Mouse (Mus musculus): ENCODE results near the gene Rfx4.

DNA sequence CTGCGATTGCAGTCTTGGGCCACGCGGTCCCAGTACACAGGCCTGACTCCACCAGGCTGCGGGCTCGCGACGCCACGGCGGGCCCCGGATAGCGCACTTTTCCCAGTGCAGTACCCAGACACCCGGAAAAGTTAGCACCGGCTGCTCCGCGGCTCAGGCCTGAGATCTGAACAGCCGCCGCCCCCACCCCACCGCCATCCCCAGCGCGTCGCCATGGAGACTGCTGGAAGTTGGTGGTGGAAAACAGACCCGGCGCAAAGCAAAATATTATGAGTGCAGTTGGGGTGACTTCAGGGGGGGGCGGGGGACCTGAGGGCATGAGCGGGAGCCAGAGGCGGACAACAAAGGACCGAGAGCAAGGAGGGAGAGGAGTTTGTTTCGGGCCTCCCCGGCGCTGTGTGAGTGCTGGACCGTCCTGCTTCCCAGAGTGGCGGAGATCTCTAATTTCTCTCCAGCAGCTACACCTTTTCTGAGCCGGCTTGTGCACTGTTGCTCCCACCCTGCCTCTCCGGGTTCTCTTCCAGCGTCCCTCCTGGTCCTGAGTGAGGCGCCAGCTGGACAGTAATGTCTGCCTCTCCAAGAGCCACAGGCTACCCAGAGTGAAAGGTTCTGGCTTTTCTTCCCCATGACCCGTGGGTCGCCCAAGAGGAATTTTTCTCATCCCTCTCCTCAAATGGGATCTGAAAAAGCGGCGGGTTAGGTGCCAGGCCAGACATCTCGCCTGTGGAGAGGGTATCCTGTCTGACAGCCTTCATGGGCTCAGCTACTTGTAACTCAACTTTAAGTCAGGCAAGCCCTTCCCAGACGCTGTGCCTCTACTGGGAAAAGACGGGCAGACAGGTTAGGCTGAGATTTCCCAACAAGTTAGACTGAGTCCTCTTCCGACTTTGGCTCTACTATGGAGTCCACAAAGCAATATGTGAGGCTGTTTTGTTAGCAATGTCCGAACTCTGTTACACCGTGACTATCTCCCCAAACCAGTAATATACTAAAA is 4.6 kb downstream of the Rfx4 start:
- TF ChIP-seq CTCF (IDR thresholded peaks at IDR 0.05; ENCODE audit: extremely low read depth, insufficient read depth, low read length) (no peak), POLR2A (IDR thresholded peaks at IDR 0.05; ENCODE audit: extremely low read depth, insufficient read depth, low read length) (no peak)

Data from cortical plate, adult 2 months (tissue).